Mouse (Mus musculus): ENCODE results near the gene Zfp811.

The Zfp811 gene

GRCm38 (mm10) chr17:32752813-32753360 is 56.8 kb downstream of the Zfp811 start:
- no peak for DNase-seq

GRCm38 (mm10) chr17:32750611-32751010 is 59.1 kb downstream of the Zfp811 start:
- DNase-seq = no peak
